Mouse (Mus musculus): ENCODE results near the gene Evc. TPM values are rescaled to one million over a fixed set of nuclear protein-coding genes. Genes with fewer than 3 reads are reported as not detected.

Gene Evc
- polyA plus RNA-seq, 1 experiment from 2014 or later = 12.0 TPM

Other genes with a start within 250 kb of the Evc start
- gene Crmp1, start 95.0 kb downstream of the Evc start, polyA plus RNA-seq (2015; fragmentation: Nextera tagmentation; extraction: Ambion mirVana) = 27.7 and 29.4 TPM in 2 replicates
- gene Evc2, start 1.6 kb upstream of the Evc start, polyA plus RNA-seq (2015; fragmentation: Nextera tagmentation; extraction: Ambion mirVana) = 13.5 and 14.2 TPM in 2 replicates

Data from stomach, embryonic 15.5 days (tissue).